Mouse (Mus musculus) heart, adult 2 months (tissue): ENCODE measurements at regions not wholly inside any gene's neighbourhood (a gene's known extent, or its start where the extent isn't known, plus 50 kb on each side); places are given as distances from the start of the nearest gene placed in this dataset.

Experiments
- CTCF ChIP-seq: fragments of 200-600 bp; IDR thresholded peaks from 2 replicates; pipeline ENCODE4 v1.8.1; 2022; ENCODE audit warnings: antibody characterized with exemption, mild to moderate bottlenecking, moderate library complexity
- POLR2A ChIP-seq: fragments of 200-500 bp; IDR thresholded peaks from 2 replicates; pipeline ENCODE4 v1.6.1; 2011; ENCODE audit warnings: mild to moderate bottlenecking, low read depth, low read length, control low read depth; ENCODE audit not compliant: insufficient read depth

DNA sequence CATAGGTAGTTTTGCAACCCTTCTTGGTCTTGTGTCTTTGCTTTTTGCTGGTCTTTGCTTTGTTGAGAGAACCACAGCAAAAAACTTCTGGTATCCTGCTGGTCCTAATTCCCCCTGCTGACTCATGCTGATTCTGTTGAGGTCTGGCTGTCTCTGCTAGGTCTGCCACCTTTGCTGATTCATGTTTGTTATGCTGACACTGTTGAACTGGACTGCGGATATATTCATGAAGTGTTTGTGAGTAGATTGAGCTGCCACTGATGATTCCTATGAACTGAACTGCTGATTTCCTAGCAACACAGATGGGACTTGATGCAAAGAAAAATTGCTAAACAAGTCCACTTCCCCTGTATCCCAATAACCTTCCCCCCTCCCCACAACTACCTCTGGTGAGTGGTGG lies 91.9 kb upstream of the Grin3a start:
- TF ChIP-seq CTCF (no peak), POLR2A (no peak)
